Mouse (Mus musculus) kidney, adult 11 months (tissue): Measurements from ENCODE around the gene Celf2.
"Not testable (repeated sequence)": the region's sequence is repeated elsewhere in the genome, so short reads cannot be mapped to it uniquely, and the experiment has no call there.

Experiments used
- DNase-seq: peaks from one replicate; pipeline ENCODE4 v3.0.0; 2022

The Celf2 gene

DNA sequence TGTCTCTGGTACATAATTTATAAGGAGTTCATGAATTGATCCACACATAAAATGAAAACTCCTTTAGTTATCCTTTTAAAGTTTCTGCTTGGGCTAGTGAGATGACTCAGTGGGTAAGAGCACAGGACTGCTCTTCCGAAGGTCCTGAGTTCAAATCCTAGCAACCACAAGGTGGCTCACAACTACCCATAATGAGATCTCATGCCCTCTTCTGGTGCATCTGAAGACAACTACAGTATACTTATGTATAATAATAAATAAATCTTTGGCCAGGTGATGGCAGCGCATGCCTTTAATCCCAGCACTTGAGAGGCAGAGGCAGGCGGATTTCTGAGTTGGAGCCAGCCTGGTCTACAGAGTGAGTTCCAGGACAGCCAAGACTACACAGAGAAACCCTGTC lies 934.0 kb downstream of the Celf2 start:
- not testable (repeated sequence) for DNase-seq

DNA sequence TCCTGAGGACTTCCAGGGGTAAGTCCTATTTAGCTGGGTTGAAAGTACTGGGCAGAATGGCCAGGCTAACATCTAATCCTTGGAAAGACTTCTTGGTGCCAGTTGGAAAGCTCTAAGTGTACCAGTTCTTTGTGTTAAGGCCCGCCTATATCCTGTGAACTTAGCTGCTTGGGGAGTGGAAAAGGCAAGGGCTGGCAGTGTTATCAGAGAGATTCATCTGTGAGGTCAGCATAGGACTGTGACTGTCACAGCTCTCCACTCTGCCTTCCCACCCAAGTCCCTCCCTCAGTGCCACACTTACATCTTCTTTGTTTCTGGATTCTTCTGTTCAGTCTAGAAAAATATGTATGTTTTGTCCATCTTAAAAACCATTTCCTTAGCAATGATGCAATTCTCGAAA lies 935.7 kb downstream of the Celf2 start:
- no peak for DNase-seq

DNA sequence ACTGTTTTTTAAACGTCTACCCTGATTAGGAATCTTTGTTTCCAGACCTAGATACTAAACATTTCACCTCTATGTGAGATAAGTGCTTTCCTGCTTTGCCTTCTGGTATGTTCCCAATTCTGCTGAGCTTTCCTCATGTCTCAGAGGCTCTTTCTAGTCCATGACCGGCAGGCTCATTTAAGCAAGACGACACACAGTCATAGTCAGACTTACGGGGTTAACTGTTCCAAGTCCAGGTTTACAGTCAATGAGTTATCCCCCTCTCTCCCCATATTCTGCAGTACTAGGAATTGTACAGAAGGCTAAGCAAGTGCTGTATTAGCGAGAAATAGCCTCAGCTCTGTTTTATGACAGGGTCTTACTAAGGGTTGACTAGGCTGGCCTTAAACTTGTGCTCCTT lies 936.4 kb downstream of the Celf2 start:
- no peak for DNase-seq

DNA sequence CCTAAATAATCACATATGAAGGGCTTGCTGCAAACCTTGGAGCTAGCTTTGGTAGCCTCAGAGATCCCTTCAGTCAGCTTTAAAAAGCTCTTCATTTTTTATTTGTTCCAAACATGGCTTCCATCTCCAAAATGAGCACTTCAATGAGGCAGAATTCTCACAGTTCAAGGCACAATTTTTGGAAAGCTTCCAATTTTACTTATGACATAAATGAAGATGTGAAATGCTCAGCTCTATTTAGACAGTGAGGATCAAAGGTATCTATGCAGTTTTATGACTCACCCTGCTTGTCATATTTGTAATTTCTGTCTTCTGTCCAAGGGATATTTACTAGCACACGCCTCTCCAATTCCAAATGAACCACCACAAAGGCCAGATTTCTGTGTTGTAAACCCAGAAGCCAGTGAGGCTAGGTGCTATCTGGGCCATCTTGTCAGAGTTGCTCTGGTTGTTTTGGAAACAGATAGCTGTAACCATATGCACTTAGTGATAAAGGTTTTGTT lies 940.3 kb downstream of the Celf2 start:
- no peak for DNase-seq

DNA sequence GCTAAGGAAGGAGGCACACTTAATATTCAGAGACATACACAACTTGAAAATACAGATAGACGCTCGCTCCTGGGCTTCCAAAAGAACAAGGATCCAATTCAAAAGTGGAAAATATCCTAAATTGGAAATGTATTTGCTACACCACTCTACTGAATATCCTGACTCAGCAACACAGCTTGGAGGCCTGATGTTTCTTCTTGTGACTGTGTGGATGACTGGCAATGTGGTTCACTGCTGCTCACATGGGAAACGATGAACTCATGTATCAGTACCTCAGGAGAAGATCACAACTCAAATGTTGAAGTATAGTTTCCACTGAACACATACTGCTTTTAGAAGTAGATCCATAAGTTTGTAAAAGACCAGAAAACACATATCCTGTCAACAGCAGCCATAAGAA lies 944.2 kb downstream of the Celf2 start:
- no peak for DNase-seq

DNA sequence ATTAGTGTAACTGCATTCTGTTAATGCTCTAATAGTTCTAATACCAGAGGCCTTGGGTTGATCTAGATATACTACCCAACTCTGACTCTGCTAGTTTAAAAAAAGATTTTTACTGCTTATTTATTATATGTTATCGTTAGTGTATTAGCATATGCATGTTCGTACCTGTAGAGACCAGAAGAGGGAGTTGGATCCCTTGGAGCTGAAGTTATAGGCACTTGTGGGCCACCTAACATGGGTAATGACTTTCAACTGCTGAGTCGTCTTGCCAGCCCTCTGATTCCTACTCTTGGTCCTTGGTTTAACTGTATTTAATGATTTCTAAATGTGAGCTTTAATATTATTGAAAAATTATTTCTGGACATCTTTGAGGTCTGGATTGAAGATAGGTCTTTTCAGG lies 948.0 kb downstream of the Celf2 start:
- no peak for DNase-seq

DNA sequence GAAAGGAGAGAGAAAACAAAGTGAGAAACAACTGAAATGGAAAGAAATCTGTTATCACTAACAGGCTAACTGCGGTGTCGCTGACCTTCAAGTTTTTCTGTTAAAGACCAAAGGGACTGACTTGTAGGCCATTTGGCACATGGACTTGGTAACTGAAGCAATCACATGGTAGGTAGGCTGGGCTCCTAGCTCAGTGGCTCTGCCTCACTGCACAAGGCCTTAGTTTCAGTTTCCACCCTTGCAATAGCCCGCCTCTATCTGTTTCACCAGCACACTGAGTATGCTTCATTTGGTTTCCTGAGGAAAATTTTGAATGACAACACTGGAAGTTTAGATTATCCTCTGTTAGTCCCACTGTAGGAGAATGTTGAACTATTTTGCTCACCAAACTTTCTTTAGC lies 948.6 kb downstream of the Celf2 start:
- no peak for DNase-seq

DNA sequence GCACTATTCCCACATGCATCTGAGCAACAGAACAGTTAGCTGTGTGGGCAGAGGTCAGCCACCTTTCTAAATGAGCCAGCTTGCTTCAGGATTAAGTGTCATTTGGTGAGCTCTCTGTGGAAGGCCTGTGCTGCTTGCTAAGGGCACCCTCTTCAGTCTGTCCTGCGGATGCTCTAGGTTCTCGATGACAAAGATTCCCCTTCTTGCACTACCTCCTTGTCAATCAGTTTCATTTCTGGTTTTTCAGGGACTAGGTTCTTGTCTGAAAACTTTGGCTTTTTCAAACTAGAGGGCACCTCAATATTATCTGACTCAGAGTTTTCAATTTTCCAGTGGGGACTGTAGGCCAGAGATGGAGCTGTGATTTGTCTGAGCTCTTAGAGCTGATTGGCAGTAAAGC lies 949.8 kb downstream of the Celf2 start:
- no peak for DNase-seq

DNA sequence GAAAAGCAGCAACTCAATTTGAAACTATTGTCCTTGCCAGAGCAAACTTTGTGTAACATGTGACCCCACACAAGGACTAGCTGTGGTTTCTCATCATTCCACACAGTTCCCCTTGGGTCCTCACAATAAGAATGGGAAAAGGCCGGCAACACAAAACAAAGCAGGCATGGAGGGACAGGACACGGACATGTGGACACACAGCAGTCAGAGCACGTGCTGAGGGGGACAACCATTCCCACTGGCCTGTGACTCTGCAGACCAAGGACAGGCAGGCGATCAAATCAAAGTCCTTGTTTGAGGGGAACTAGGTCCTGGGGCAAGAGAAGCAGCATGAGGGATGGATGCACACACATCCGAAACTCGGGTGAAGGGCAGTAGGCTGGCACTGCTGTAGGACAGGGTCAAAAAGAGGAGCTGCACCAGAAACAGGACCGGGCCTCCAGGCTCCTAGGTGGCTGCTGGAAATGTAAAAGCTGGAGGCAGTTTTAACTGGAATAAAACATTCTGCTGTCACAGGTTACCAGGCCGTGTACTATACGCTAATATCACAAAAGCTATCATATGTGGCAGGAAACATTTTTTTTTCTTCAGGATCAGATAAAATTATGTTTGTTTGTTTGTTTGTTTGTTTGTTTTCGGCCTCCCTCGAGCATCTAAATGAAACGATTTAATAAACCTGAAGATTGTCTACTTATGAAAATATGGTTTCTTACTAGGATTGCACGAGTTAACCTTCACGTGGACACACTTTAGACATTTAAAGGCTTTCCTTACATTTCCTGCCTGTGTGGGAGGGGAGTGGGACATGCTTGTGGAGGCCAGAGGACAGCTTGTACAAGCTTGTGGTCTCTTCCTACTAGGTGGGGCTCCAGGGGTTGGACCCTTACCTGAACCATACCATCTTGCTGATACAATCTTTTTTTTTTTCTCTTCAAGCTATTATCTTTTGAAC lies 950.8 kb downstream of the Celf2 start:
- DNase-seq: no peak

DNA sequence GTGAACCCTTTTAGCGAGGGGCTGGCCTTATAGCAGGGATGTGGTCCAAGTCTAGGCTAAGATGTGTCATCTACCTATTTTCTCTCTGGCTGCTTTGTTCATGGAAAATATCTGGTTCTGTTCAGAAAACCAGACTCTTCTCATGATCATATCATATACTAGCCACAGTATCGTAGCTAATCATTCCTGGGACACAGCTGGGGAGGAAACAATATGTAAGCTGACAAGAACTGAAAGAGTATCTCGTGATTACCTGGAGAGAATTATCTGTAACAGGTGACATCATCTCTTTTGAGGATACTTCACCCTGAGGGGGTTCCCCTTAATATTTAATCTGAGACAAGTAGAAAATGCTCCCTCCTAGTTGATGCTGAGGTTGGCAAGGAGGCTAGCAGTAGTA lies 951.6 kb downstream of the Celf2 start:
- DNase-seq: no peak

DNA sequence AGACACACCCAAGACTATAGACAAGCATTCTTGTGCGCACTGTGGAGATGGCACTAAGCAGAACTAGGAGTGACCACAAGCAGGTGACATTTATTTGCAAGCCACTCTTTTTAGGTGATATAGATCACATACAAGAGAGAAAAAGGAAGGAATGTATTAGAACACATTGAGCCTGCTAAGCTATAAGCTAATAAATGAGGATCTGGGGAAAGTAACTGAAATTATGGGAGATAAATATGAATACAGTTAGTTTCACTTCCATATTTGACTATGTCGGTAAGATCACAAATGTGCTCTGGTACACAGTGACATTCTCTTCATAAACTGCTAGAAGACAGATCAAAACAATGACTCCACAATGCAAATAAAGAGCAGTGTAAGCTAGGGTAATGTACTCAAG lies 952.5 kb downstream of the Celf2 start:
- DNase-seq: no peak

DNA sequence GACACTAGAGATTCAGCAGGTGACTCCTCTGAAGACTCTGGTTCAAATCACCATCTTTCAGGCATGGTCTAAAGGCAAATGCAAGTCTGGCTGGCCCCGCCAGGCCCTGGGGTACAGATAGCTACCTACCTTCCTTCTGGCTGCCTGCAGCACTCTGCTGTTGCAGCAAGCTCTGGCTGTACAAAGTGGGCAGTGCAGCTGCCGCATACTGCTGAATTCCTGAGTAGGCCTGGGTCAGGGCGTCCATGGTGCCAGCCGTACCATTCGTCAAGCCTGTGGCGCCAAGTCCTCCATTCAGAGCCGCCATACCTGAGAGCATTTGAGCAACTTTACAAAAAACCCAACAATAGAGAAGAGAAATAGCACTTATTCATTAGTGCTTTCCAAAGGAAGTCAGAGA lies 955.7 kb downstream of the Celf2 start:
- no peak for DNase-seq

DNA sequence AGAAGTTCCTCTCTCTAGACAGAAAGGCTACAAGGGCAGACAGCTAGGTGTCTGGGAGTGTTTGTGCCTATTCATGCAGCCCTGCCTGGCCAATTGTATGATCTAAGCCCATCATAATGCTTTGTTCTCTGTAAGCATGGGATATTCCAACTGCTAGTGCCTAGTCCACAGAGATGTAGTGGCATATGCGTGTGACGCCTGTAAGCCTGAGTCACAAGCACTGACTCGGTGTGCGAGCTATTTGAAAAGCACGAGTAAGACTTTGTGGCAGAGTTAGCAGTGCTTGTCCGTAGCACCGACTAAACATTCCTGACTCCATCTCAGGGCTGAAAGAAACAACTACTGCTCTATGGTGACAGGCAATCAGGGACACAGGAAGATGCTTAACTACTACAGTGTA lies 960.1 kb downstream of the Celf2 start:
- DNase-seq: no peak

DNA sequence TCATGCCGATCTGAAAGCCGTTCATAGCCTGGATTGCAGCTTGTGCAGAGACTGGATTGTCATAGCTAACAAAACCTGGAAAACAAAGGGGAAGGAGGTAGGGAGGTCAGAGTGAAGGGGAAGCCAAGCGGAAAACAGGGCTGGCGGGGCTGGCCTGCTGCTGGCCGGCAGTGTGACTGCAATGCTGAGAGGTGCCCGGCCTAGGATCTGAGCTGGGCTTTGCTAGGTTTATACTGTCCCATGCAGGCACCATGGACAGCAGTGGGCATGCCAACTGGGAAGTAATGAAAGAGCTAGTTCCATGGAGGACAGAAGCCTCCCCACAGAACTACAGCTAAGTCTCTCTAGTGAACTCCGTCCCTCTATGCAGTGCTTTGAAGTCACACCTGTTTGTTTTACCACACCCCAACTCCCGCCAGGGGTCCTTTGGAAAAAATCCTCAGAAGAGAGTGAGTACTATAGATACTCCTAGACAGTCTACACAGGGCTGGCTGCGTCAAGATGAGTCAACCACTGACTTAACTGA lies 962.2 kb downstream of the Celf2 start:
- peak; percentile 3 for DNase-seq

DNA sequence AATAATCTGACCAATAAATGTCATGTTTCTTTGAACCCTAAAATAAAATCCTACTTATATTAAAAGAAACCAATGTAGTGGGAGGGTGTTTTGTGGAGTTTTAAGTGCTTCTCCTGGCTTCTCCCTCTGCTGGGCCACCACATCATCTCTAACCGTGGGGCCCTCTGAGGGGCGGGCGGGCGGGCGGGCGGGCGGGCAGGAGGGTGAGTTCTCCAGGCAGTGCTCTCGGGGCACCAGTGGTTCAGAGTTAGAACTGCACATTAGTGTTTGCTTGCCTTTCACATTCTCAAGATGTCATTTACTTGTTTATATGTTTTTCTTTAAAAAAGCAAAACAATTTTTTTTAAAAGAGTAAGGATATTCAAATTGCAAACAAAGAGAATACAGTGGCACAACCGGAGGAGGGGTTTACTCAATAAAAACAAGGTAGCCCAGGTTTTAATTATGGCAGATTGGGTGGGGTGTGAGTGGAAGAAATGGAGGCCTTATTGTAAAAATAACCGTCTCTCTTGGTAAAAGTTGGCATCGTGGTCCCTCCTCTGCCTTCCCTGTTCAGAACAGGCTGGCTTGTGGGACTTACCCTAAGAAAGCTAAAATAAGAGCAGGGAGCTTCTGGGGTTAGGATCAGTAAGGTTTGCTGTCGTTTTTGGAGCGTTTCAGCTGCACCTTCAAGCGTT lies 962.8 kb downstream of the Celf2 start:
- no peak for DNase-seq

DNA sequence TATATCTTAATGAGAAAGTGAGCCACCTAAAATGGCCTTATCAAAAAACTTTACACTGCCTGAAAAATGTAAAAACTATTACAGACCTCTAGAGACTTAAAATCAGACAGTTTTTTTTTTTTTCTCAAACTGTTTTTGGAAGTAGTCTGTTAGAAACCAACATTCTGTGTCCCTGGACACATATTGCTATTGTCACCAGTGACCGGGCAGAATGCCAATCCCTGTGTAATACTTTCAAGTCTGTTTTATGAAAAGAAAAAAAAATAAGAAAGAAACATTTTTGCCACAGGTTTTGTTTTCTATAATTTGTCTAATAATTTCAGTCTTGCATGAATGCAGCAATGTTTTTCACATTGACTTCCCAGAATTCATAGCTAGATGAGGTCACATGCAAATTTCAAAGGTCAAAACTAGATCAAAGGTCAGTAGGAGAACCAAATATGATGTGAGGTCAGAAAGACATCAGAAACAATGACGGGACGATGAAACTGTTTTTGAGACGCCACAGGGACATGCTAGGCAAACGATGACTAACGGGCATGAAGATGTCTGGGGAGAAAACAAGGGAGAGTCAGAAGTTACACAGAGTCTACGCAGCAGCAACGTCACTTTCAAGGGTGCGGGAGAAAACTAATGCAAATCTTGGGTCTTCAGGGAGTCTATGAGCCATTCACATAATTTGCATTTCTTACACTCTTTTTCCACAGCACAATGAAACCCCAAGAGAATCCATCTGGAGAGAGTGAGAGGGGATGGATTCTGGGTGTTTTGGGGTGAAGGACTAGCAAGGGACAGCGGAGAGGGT lies 964.0 kb downstream of the Celf2 start:
- peak; percentile 7 for DNase-seq

DNA sequence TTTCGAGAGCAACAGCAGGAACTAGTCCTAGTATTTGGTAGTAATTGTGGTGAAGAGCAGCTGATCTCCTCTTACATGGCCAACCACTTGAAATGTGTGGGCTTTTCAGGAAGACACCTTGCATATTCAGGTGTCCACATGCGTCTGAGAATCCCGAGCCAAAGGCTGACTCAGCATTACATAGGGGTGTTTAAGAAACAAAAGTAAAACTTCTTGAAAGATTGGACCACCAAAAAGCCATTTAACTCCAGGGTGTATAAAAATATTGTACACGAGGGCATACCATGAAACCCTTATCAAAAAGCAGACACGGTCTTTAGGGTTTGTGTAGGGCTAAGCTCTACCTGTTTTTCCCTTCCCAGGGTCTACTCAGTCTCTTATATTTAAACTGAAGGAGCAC lies 965.7 kb downstream of the Celf2 start:
- no peak for DNase-seq

DNA sequence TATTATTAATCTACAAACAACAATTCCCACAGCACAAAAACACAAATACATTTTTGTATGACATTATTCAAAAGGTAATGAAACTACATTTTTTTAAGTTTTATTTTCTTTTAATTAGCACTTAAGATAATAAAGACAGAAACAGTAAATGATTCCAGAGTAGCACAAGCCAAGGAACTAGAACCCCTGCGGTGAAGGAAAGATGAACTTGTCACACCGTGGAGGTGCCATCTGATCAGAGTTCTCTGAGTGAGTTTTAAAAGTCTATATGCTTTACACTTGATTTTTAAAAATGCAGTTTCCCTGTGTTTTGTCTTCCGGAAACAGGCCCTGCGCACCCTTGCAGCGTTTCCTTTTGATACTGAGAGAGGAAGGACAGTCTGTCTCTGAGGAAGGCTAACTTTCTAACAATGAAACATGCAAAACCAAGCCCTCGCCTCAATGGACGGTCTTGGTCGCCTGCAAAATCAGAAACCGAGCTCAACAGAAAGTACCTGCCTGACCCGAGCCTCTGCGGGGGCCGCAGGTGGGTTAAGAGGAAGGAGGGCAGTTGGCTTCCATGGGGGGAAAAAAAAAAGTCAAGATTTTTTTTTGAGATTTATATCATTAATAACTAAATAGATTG lies 966.7 kb downstream of the Celf2 start:
- DNase-seq: no peak

DNA sequence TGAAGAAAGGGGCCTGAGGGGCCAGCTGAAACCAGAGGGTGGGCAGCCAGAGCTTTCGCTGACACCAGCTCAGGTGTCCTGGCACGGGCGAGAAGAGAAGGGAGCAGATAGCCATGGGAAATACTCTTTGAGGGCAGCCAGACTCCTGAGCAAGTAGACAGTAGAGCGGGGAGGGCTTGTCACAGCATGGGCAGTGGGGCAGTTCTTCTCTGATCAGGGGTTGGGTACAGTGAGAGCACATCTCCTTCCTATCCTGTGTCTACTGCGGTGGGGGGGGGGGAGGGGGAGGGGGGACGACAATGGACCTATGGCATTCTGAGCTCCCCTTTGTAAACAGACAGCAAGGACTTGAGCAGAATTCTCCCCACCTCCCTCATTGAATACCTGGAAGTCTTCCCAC lies 968.5 kb downstream of the Celf2 start:
- no peak for DNase-seq

DNA sequence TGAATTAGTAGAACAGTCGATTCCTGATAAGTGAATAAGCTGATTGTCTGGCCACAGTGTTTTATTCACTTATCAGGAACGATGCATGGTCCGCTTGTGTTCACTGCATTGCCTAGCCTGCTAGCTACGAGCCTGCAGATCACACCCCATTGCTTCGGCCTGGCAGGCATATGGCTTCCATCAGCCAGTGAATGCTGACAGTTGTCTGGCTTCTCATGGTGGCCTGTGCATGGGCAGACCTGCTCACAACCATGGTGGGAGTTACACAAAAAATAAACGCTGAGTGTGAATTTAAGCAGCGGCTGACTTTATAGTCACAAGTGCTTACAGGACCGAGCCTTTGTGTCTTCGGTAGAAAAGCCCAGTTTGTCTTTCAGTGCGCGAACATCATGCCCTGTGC lies 969.3 kb downstream of the Celf2 start:
- DNase-seq: no peak

DNA sequence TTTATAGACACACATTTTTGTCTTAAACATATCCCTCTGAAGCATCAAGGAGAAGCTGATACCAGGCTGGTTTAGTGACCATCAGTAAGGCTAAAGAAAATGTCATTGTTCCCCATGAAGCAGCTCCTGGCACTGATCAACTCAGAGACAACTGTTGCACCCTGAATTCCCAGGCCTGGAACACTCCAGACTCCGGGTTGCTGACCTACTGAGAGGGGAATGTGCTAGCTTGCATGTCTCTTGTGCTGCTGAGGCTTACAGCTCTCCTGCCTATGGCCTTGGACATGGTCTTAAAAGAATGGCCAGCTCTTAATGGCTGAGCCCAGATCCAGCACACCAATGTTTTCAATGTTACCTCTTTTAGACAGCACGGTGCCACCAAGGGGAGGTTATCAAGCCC lies 970.9 kb downstream of the Celf2 start:
- no peak for DNase-seq

DNA sequence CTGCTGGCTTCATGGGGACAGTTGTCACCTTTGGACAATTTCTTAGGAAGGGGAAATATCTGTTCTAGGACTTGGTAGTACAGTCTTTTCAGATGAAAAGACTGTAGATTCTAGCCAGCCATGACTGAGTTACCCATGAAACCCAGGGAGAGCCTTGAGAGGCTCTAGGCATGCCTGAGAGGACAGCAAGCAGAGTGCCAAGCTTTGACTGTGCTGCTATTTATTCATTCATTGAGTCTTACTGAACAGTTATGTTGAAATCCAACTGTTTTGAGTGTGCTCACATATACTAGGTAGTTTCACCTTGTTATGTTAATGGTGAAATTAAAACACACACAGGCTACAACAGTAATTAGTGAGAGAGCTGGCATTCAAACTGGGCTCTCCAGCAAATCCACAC lies 971.3 kb downstream of the Celf2 start:
- no peak for DNase-seq

DNA sequence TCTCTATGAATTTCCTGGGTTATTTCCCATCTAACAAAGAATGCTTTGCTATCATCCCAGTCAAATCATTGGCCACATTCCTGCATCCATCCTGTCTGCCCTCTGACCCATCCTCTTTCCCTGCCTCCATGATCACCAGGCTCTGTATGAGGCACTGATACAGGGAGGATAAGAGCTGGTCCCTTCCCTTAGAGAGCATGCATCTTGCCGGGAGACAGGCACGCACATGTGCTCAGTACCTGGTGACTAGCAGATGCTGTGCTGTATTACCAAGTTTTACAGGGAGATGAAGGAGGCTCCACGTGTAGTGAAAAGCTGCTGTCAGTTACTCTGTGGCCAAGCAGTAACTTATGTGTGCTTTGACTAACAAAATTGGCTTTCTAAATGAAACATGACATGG lies 972.0 kb downstream of the Celf2 start:
- DNase-seq: no peak
